Mouse (Mus musculus): Measurements from ENCODE around the gene Gm28269. TPM values are rescaled to one million over a fixed set of nuclear protein-coding genes. Genes with fewer than 3 reads are reported as not detected.

Gm28269 gene
- total RNA-seq, 1 experiment = not detected

DNA sequence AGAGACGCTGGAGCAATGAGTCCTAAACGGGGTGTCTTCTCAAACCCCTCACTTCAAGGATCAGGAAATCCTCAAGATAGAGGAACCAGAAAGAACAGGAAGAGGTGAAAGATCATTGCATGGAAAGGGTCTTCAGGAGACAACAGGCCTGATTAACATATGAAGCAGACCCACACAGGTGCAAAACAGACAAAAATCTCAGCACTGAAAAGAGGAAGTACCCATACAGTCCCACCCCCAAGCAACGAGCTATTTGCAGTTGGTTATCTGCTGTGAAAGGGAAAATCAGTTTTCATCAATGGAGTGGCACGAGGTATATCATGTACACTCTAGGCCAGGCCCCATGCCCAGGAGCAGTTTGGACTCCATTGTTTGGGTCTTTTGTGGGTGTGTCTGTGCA lies 43.3 kb downstream of the Gm28269 start:
- peak; percentile 12 for DNase-seq (ENCODE audit: low read depth, low spot score)
- TF ChIP-seq CHD2 (IDR thresholded peaks at IDR 0.05; ENCODE audit: low read depth, low read length) (no peak), ZNF384 (IDR thresholded peaks at IDR 0.05; ENCODE audit: low read depth, low read length) (peak; percentile 65)
- no peaks in the 10 kb centered on the region for H3K36me3 ChIP-seq (ENCODE audit: control insufficient read depth, insufficient read depth, low read length, poor library complexity, severe bottlenecking)
- H3K27ac ChIP-seq (ENCODE audit: insufficient read depth, low read depth, low read length, poor library complexity, severe bottlenecking) = no peak overlapping the region
- H3K9me3 ChIP-seq (ENCODE audit: control insufficient read depth, insufficient read depth, low read depth, low read length) = no peaks in the 10 kb centered on the region
- H3K9ac ChIP-seq (ENCODE audit: insufficient read depth, low read depth, low read length, poor library complexity, severe bottlenecking) = no peak overlapping the region
- H3K4me1 ChIP-seq (ENCODE audit: control insufficient read depth in 2 of 2, insufficient read depth in 2 of 2, low read length in 2 of 2, poor library complexity in 1 of 2) = 0 out of 4 replicates have a peak, but pooled peaks cover 0 to 2% of the 10 kb centered on the region in 2 experiments
- H3K4me3 ChIP-seq (ENCODE audit: insufficient read depth in 1 of 2, low read depth in 1 of 2, low read length in 2 of 2, poor library complexity in 1 of 2, severe bottlenecking in 1 of 2) = no peak overlapping the region
- in situ Hi-C loops (cut with MboI; ENCODE audit: low sequenced_read_pairs in 2 of 2, unreplicated experiment in 2 of 2) = no loop called here

GRCm38 (mm10) chrX:21695687-21696086 lies 49.2 kb downstream of the Gm28269 start:
- TF ChIP-seq ZNF384 (IDR thresholded peaks at IDR 0.05; ENCODE audit: low read depth, low read length) = no peak
- TF ChIP-seq HCFC1 (IDR thresholded peaks at IDR 0.05; ENCODE audit: borderline replicate concordance, insufficient read depth, low read length) = no peak
- no peak for TF ChIP-seq ZC3H11A (IDR thresholded peaks at IDR 0.05; ENCODE audit: borderline replicate concordance, low read depth, low read length)
- no peak for TF ChIP-seq MAFK (IDR thresholded peaks at IDR 0.05; ENCODE audit: insufficient read depth, low read depth, low read length)
- no peak for TF ChIP-seq CHD2 (IDR thresholded peaks at IDR 0.05; ENCODE audit: low read depth, low read length)
- no peak for DNase-seq (ENCODE audit: low read depth, low spot score)
- Histone ChIP-seq H3K36me3 (ENCODE audit: control insufficient read depth, insufficient read depth, low read length, poor library complexity, severe bottlenecking) (no peaks in the 10 kb centered on the region), H3K9me3 (ENCODE audit: control insufficient read depth, insufficient read depth, low read depth, low read length) (no peaks in the 10 kb centered on the region), H3K4me3 (ENCODE audit: insufficient read depth in 1 of 2, low read depth in 1 of 2, low read length in 2 of 2, poor library complexity in 1 of 2, severe bottlenecking in 1 of 2) (no peak overlapping the region), H3K27ac (ENCODE audit: insufficient read depth, low read depth, low read length, poor library complexity, severe bottlenecking) (no peak overlapping the region), H3K9ac (ENCODE audit: insufficient read depth, low read depth, low read length, poor library complexity, severe bottlenecking) (no peak overlapping the region), H3K4me1 (ENCODE audit: control insufficient read depth in 2 of 2, insufficient read depth in 2 of 2, low read length in 2 of 2, poor library complexity in 1 of 2) (no peaks in the 10 kb centered on the region)
- in situ Hi-C loops (cut with MboI; ENCODE audit: low sequenced_read_pairs in 2 of 2, unreplicated experiment in 2 of 2) = no loop called here

- no peak overlapping the region for H3K27ac ChIP-seq (ENCODE audit: insufficient read depth, low read depth, low read length, poor library complexity, severe bottlenecking)
- in situ Hi-C loops (cut with MboI; ENCODE audit: low sequenced_read_pairs in 2 of 2, unreplicated experiment in 2 of 2) = no loop called here
- no peak for DNase-seq (ENCODE audit: low read depth, low spot score)
- H3K9me3 ChIP-seq (ENCODE audit: control insufficient read depth, insufficient read depth, low read depth, low read length) = no peaks in the 10 kb centered on the region
- no peaks in the 10 kb centered on the region for H3K36me3 ChIP-seq (ENCODE audit: control insufficient read depth, insufficient read depth, low read length, poor library complexity, severe bottlenecking)
- H3K9ac ChIP-seq (ENCODE audit: insufficient read depth, low read depth, low read length, poor library complexity, severe bottlenecking) = no peak overlapping the region
- H3K4me3 ChIP-seq (ENCODE audit: insufficient read depth in 1 of 2, low read depth in 1 of 2, low read length in 2 of 2, poor library complexity in 1 of 2, severe bottlenecking in 1 of 2) = no peak overlapping the region
- TF ChIP-seq ZNF384 (IDR thresholded peaks at IDR 0.05; ENCODE audit: low read depth, low read length) (no peak), CHD2 (IDR thresholded peaks at IDR 0.05; ENCODE audit: low read depth, low read length) (no peak)
- H3K4me1 ChIP-seq (ENCODE audit: control insufficient read depth in 2 of 2, insufficient read depth in 2 of 2, low read length in 2 of 2, poor library complexity in 1 of 2) = no peaks in the 10 kb centered on the region
These were observed 49.7 kb downstream of the Gm28269 start for GRCm38 (mm10) chrX:21695220-21695619.

Other genes with a start within 250 kb of the Gm28269 start
- 0.13 and 0.32 TPM in 2 replicates for gene Slc6a14, start 30.2 kb downstream of the Gm28269 start, total RNA-seq (2012; rRNA removed)